Mouse (Mus musculus): ENCODE measurements around the gene Ddx50.
"Not testable (repeated sequence)": the region's sequence is repeated elsewhere in the genome, so short reads cannot be mapped to it uniquely, and the experiment has no call there.

- TF ChIP-seq POLR2A (IDR thresholded peaks at IDR 0.05; ENCODE audit: borderline replicate concordance, low read depth, low read length); CTCF (IDR thresholded peaks at IDR 0.05; ENCODE audit: low read depth, low read length): not testable (repeated sequence)
Observed at GRCm38 (mm10) chr10:62579129-62579528, 71.9 kb downstream of the Ddx50 start.

All from bone marrow macrophage, adult 2 months (primary cell).